Mouse (Mus musculus) left cerebral cortex, postnatal 14 days (tissue): ENCODE measurements around the gene Lamtor1. TPM values are rescaled to one million over a fixed set of nuclear protein-coding genes. Genes with fewer than 3 reads are reported as not detected.

ENCODE experiments used
- DNase-seq, 2 experiments: peaks; one replicate each; pipeline ENCODE4 v3.0.0; 2021 to 2022; ENCODE audit warnings: low spot score in 2 of 2, mixed read lengths in 1 of 2
- intact Hi-C: fragments of 180-260 bp; cut with DNase I; formaldehyde crosslinking; loops from one replicate; pipeline ENCODE4 v1.15.1; 2025
- long read RNA-seq, 2 experiments: library from polyadenylated mRNA; stranded (forward); transcript quantifications; one replicate each; pipeline ENCODE4 v2.0.0; 2021
- total RNA-seq, 2 experiments: library from RNA; stranded (reverse); gene quantifications; 2 replicates each; pipeline ENCODE4 v1.2.3; 2021

The Lamtor1 gene
- total RNA-seq = 100 to 1,000 TPM; 102 TPM
- long read RNA-seq, experiment 1, transcript Lamtor1-201 (5 exons, 1,119 nt) = major isoform, 102 of 109 reads
- long read RNA-seq, experiment 1, partial matches to known transcripts = 1 of 109 reads
- long read RNA-seq, experiment 1, other reads (novel, unspliced or antisense) = 5 of 109 reads
- long read RNA-seq, experiment 2, transcript Lamtor1-201 (5 exons, 1,119 nt) = major isoform, 82 of 128 reads
- long read RNA-seq, experiment 2, partial matches to known transcripts = 38 of 128 reads
- long read RNA-seq, experiment 2, other reads (novel, unspliced or antisense) = 6 of 128 reads

GRCm38 (mm10) chr7:101905561-101906286 lies at the start of gene Lamtor1:
Gene Lamtor1 (plus strand): TSS chr7:101905904.
- intact Hi-C loops = no loop called here
- peak; percentile 100 for DNase-seq

DNA sequence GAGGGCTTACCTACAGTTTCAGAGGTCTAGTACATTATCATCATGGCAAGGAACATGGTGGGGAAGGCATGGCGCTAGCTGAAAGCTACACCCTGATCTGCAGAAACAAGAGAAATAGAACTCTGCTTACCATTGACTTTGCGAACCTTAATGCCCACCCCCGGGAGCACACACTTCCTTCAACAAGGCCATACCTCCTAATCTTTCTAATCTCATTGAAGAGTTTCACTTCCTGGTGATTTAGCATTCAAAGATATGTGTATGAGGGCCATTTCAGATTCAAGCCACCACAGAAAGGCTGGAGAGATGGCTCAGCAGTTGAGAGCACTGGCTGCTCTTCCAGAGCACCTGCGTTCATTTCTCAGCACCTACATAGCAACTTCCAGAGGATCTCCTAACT lies 48.6 kb upstream of the Lamtor1 start, which contains the start of gene Folr2:
Gene Folr2, minus strand, starts transcription at position 101 of the 400 bp plus-strand sequence.
- intact Hi-C loops = no loop called here
- no peak for DNase-seq

GRCm38 (mm10) chr7:101858362-101858761 lies 47.3 kb upstream of the Lamtor1 start:
- intact Hi-C loops = no loop called here
- peak in 1 of 2 experiments; percentile 7 for DNase-seq

DNA sequence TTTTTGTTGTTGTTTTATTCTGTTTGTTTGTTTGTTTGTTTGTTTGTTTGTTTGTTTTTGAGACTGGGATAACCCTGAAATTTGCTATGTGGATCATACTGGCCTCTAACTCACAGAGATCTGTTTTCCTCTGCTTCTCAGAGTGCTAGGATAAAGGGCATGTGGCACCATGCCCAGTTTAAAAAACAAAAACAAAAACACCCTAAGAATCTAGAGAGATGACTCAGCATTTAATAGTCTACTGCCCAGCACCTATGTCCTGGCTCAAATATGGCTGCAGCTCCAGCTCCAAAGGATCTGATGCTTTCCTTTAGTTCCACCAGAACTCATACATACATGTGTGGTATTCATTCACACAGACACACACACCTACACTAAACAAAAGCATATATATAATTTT lies 44.7 kb upstream of the Lamtor1 start:
- no peak for DNase-seq
- intact Hi-C loops = no loop called here

DNA sequence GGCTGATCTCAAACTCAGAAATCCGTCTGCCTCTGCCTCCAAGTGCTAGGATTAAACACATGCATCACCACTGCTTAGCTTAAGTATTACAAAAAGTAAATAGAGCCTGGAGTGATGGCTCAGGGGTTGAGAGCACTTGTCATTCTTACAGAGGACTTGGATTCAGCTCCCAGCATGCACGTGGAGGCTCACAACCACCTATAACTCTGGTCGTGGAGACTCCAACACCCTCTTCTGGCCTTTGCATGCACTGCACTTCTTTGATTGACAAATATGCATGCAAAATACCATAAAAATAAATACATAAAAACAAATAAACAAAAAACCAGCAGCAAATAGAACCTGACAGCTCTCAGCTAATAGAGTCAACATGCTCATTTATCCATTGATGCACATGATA lies 43.4 kb upstream of the Lamtor1 start:
- DNase-seq = no peak
- intact Hi-C loops = no loop called here

DNA sequence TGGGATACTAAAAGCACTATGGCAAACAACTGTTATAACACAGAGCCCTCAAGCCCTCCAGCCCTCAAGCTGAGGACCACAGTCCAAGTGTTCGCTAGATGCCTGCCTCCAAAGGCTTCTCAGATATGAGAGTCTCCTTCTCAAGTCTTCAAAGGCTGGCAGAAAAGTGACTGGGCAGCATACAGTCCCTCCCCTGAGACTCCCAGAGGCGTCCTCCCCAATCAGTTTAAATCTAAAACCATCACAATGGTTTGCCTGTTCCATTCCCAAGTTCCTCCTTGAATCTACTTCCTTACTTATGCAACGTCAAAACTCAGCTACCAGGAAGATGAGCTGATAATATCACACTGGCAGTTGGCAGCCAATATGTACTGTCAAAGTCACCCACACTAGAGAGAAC lies 42.3 kb upstream of the Lamtor1 start, which contains the start of gene Anapc15:
Gene Anapc15, plus strand, starts transcription at position 301 of the 400 bp plus-strand sequence.
- DNase-seq = no peak
- intact Hi-C loops = no loop called here

- intact Hi-C loops = no loop called here
- no peak for DNase-seq
Measured at GRCm38 (mm10) chr7:101866491-101867265, 39.0 kb upstream of the Lamtor1 start.

DNA sequence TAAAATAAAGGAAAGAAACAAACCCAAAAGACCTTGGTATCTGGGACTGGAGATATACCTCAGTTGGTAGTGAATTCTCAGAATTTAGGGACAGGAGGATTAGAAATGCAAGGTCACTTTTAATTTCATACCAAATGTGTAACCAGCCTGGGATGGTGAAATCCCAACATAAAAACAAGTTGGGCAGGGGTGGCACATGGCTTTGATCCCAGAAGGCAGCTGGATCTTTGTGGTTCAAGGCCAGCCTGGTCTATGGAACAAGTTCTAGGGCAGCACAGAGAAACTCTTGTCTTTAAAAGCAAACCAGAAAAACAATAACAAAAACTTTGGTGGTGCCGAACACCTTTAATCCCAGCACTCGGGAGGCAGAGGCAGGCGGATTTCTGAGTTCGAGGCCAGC lies 38.2 kb upstream of the Lamtor1 start:
- intact Hi-C loops = no loop called here
- no peak for DNase-seq

DNA sequence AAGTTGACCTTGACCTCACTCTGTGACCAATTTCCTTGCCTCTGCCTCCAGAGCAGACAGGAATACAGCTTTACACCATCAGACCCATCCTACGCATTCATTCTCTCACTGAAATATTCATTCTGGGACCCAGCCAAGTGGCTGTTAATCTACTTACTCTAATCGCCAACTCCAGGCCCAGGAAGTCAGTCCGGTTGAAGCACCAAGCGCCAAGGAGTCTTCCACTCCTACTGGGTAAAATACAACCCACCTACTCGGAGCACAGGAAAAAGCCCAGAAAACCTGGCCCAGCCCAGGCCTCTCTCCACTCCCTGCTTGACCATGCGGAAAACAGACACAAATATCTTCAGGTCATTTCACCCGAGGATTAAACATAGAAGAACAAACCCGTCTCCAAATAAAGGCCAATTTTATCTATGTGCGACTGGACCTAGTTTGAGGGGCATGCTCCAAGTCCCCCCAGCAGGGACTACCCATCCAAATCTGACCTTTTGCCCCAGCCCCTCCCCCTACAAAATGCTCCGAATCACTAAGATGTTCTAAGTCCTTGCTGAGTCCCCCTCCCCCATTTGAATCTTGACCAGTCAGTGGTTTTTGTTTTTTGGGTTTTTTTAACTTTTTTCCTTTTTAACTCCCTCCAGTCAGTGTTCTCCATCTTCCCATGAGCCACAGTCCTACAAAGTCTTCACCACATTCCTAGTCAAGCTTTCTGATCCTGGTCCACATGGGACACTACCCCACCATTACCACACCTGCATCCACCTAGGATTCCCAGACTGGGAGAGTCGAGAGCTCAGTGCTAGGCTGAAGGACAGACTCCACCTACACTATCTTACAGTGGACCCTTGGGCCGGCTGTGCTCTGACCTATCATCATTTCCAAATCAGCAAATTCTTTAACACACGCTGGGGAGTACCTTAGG lies 37.2 kb upstream of the Lamtor1 start:
- intact Hi-C loops = no loop called here
- no peak for DNase-seq

GRCm38 (mm10) chr7:101869163-101869500 lies 36.6 kb upstream of the Lamtor1 start:
- DNase-seq = no peak
- intact Hi-C loops = no loop called here

GRCm38 (mm10) chr7:101870629-101871028 lies 35.1 kb upstream of the Lamtor1 start, which contains the start of gene Folr1:
Gene Folr1 (minus strand): TSS chr7:101870788.
- intact Hi-C loops = no loop called here
- DNase-seq = no peak

GRCm38 (mm10) chr7:101871296-101871695 lies 34.4 kb upstream of the Lamtor1 start:
- no peak for DNase-seq
- intact Hi-C loops = no loop called here

DNA sequence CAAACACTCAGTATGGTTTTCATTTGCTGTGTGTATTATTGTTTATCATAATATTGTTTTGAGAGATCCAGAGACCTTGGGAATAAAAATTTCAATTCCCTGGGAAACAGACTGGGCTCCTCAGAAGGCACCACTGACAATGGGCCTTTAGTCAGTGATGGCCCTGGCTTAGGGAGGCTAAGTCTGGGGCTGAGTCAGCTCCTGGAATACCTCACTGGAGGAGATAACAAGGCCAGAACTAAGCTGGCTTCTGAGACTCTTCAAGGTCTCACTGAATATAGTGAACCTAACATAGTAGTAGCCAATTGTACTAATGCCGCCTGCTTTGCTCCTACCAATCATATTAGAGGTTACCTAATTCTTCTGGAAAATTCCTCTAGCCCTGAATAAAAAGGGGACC lies 29.7 kb upstream of the Lamtor1 start:
- intact Hi-C loops = no loop called here
- no peak for DNase-seq

- intact Hi-C loops = no loop called here
- no peak for DNase-seq
Measured at GRCm38 (mm10) chr7:101880855-101881254, 24.8 kb upstream of the Lamtor1 start.

DNA sequence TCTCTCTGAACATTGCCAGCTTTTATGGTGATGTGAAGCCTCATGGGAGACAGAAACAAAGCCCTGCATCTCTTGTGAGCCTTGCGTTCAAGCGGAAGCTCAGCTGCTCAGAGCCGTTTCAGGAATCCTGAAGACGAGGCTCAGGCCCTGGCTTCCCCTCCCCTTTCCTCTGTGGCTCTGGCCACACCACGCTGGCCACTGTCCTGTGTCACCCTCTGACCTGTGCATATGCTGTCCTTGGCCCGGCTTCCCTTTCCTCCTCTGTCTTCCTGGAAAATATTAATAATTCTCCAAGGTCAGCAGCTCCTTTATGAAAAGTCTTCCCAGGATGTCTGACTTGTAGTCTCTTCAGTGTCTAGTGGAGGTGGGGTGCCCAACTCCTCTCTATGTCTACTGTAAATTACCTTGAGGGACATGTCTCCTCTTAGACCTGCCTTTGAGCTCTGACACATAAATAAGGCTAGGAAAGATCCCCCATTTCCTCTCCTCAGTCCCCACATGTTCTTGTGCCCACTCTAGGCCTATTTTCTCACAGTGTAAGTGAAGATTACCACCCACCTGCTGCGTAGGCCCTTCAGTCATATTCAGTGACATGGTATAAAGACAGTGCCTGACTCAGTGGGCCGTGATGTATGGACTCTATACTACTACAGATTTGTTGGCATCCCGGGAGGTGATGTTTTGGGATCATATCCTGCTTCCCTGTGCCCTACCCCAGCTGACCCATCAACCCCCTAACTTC lies 23.1 kb upstream of the Lamtor1 start:
- DNase-seq = no peak
- intact Hi-C loops = no loop called here

DNA sequence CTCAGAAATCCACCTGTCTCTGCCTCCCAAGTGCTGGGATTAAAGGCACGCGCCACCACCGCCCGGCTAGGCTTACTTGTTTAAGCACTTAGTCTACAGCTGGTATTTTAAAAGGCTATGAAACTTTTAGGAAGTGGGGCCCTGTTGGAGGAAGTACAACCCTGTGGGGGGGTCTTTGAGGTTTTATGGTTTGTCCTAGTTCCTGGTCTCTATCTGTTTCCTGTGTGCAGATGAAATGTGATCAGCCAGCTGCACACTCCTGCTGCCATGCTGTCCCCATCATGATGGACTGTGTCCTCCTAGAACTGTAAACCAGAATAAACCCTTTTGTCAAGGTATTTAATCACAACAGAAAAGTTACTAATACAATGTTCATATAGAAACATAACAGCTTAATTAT lies 21.5 kb upstream of the Lamtor1 start:
- intact Hi-C loops = no loop called here
- no peak for DNase-seq

DNA sequence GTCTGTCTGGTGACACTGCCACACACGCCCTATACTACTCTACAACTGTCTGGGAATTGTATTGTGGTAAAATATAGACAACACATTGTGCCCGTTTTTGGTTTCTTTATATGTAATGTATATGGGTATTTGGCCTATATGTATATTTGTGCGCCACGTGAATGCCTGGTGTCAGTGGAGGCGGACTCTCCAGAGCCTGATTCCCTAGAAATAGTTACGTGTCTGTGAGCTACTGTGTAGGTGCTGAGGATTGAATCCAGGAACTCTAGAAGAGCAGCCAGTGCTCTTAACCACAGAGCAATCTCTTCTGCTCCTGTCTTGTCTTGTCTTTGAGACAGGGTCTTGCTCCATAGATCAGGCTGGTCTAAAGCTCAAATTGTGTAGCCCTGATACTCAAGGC lies 19.4 kb upstream of the Lamtor1 start:
- DNase-seq = no peak
- intact Hi-C loops = no loop called here

GRCm38 (mm10) chr7:101888460-101888859 lies 17.2 kb upstream of the Lamtor1 start:
- DNase-seq = no peak
- intact Hi-C loops = no loop called here
